Mouse (Mus musculus) embryo, embryonic 11.5 days (tissue): ENCODE data around the gene Ube2f.

Source experiments
- DNase-seq: peaks from one replicate; pipeline ENCODE4 v3.0.0-alpha.2; 2012; ENCODE audit warnings: low read depth, low spot score

Ube2f gene

DNA sequence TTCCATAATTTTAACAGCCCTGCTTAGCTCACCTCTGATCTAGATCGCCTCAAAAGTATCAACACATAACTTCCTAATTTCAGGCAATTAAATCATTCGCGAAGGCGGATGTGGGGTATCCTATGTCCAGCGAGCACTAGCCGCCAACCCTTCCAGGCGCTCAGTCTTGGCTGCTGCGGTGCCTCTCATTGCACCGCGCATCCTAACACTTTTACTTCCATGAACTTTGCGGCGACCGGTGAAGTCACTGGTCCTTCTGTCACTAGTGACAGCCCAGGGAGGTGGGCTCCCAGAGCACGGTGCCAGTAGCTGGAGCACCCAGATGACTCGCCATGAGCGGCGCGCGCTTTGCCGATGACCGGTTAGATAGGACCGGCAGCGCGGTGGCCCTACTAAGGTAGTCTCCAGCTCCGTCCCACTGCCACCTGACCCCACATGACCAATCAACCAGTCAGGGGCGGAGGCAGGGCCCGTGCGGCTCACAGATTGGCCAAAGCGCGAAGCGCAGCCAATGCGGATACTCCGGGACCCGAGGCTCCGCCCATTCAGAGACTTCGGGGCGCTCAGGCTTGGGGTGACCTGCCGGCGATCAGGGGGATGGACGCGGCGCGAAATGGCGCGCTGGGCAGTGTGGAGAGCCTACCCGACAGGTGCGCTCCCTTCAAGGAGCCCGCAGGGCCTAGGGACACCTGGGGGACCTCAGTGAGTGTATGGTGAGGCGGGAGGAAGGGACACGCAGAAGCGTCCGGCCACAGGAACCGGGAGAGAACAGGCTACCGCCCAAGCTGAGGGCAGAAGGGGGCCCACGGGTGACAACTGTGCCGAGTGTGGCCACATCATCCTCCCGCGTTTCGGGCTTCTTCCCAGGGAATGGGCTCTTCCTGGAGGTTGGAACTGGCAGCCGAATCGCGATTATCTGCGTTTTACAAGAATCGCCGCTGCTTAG lies 48.0 kb downstream of the Ube2f start, which contains the start of gene Scly:
Gene Scly (plus strand): TSS at position 540 of the 946 bp plus-strand sequence.
- peak; percentile 80 for DNase-seq

DNA sequence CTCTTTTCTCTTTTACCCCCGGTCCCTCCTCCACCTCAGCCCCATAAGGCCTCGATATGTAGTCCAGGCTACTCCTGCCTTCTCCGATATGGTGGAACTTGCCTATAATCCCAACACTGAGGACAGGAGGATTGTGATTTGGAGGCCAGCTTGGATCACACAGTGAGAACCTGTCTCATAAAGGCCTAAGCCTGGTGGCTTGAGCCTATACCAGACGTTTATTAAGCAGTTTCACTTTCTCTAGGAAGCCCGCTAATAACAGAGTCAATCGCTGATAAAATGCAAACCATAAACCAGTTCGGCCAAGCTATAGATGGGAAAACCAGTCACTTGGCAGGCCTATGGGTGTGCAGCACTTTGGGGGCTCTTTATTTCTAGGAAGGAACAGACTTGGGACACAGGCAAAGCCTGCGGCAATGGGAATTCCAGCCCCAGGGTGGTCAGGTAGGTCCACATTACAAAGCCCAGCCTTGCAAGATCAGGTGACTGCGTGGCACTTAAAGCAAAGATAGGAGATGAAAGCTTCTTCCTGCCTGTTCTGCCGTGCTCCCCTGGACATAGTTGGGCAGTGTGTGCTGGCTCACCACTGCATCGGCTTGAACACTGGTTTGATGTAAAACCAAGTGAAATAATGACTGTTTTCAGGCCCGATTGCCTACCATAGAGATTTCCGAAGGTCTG lies 49.1 kb downstream of the Ube2f start:
- DNase-seq = no peak

- no peak for DNase-seq
These were observed 49.8 kb downstream of the Ube2f start for GRCm38 (mm10) chr1:91299707-91300426.

GRCm38 (mm10) chr1:91301206-91301920 lies 51.3 kb downstream of the Ube2f start:
- DNase-seq = no peak

DNA sequence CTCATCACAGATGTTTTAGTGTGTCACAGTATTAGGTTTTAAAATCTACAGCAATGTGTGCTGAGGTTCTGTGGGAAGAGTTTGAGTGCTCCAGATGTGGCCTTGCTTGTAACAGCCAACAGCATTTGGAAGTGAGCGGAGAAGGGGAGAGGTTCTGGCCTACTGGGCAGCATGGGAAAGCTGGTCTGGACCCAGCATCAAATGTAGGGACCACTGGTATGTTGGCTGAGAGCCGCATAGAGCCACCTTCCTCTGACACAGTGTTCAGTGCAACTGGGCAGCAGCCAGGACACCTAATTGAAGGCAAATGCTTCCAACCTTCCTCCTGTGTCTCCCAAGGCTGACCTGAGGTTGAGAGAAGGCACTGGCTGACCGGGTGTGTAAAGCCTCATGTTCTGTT lies 51.9 kb downstream of the Ube2f start:
- DNase-seq = no peak

DNA sequence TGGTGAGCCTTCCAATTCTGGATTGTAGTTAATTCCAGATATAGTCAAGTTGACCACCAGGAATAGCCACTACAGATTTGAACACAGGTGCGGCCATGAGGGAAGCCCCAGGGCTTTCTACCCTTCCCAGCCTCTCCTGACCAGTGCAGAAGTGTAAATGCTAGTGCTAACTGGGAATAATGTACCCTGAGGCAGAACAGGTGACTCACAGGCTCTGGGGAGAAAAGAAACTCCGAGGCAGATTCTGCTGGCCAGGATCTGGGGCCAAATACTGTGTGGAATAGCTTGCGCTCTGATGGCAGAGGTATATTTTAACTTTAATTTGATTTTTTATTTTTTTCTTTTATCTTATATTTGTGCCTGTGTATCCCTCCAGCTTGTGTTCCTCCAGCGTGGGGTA lies 54.5 kb downstream of the Ube2f start:
- DNase-seq = no peak

GRCm38 (mm10) chr1:91309366-91310085 lies 59.4 kb downstream of the Ube2f start:
- DNase-seq = no peak

GRCm38 (mm10) chr1:91312273-91312672 lies 62.2 kb downstream of the Ube2f start:
- no peak for DNase-seq

DNA sequence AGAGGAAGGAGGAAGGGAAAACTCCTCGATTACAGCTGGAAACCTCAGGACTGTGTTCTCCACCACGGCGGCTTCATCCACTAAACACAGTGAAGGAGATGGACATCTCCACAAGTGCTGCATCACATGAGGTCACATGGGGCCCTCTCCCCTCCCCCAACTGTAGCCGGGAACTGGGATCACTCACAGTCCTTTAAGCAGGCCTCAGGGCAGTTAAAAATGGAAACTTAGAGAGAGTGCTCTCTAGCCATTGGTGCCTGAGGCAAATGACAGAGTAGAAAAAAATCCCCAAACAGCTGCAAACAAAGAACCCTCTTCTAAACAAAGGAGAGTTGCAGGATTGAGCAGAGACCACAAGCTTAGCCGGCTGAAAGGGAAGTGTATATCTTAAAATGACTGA lies 63.1 kb downstream of the Ube2f start:
- no peak for DNase-seq

DNA sequence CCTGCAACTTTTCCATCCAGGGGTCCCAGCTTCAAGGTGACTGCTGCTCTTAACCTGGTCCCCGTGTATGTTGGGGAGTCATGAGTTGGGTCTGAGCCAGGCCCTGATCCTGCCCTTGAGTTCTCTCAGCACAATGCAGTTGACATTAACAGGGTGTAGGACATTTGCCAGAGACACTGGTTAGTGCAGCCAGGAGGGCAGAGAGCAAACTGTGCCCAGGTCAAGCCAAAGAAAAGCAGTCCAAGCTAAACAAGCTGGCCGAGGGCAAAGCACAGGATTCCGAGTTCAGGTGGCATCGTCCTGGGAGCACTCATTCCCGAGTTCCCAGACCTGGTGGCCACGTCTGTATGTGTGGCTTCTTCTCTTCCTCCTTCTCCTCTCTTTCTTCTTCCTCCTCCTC lies 67.6 kb downstream of the Ube2f start:
- DNase-seq = no peak

DNA sequence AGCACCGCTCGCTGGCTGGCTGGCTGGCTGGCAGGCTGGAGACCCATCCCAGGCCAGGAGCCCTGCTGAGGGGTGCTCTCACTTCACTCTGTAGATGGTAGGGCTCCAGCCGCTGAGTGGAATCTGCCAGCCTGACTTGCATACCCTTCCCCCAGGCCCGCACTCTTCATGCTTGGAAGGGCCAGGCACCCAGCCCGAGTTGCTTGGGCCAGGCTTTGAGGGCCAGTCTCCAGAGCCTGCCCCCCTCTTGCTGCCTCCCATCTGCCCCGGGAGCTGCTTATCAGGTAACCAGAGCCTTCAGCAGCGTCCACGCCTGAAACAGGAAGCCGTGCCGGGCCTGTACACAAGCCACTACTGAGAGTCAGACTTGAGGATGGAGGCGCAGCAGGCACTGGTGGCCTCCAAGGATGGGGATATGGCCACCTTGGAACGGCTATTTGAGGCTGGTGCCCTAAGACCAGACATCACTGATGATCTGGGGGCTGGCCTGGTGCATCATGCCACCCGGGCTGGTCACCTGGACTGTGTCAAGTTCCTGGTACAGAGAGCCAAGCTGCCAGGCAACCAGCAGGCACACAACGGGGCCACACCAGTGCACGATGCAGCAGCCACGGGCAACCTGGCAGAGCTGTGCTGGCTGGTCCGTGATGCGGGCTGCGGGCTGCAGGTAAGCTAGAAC lies 71.8 kb downstream of the Ube2f start, which contains the start of gene Espnl:
Gene Espnl (plus strand): TSS at position 316 of the 679 bp plus-strand sequence.
- no peak for DNase-seq

GRCm38 (mm10) chr1:91324646-91325045 lies 74.5 kb downstream of the Ube2f start:
- DNase-seq = no peak

- DNase-seq = no peak
These were observed 75.5 kb downstream of the Ube2f start for GRCm38 (mm10) chr1:91325488-91326042.

DNA sequence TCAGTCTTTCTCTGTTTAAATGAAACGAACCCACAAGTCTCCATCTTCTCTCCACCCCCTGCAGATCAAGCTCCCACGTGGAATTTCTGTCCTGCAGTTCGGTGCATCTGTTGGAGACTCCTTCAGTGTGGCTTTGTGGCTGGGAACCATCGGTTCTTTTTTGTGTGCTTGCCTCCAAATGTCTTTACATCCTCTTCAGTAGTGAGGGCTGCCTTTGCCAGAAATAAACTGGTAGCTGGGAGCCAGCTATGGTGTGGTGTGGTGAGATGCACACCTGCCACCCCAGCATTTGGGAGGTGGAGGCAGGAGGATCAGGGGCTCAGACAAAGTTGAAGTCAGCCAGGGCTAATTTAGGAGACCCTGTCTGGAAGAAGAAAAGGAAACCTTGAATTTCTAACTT lies 82.0 kb downstream of the Ube2f start:
- DNase-seq = no peak

GRCm38 (mm10) chr1:91333582-91333981 lies 83.5 kb downstream of the Ube2f start:
- no peak for DNase-seq

- DNase-seq = no peak
These were observed 87.3 kb downstream of the Ube2f start for GRCm38 (mm10) chr1:91337355-91337754.
